Mouse (Mus musculus) embryonic facial prominence, embryonic 13.5 days (tissue): Measurements from ENCODE around the gene Grk2. TPM values are rescaled to one million over a fixed set of nuclear protein-coding genes. Genes with fewer than 3 reads are reported as not detected.
"Not testable (repeated sequence)": the region's sequence is repeated elsewhere in the genome, so short reads cannot be mapped to it uniquely, and the experiment has no call there.

Experiments
- ATAC-seq: fragments of 200-750 bp; cut with Nextera tagmentation; 2 replicates; pipeline ENCODE4 v1.8.0; 2017; ENCODE audit warnings: low read depth; ENCODE audit not compliant: insufficient number of reproducible peaks, insufficient read depth, low FRiP score, low TSS enrichment
- H3K27ac ChIP-seq: fragments of 300-500 bp; sonication (generic); 2 replicates; pipeline ENCODE4 v1.5.1; 2015; ENCODE audit warnings: moderate library complexity, mild to moderate bottlenecking, inconsistent platforms
- H3K27me3 ChIP-seq: fragments of 300-500 bp; sonication (generic); 2 replicates; pipeline ENCODE4 v1.6.1; 2015; ENCODE audit warnings: mild to moderate bottlenecking, inconsistent platforms
- H3K36me3 ChIP-seq: fragments of 300-500 bp; sonication (generic); 2 replicates; pipeline ENCODE4 v1.6.1; 2015; ENCODE audit warnings: mild to moderate bottlenecking, inconsistent platforms
- H3K4me1 ChIP-seq: fragments of 300-500 bp; sonication (generic); 2 replicates; pipeline ENCODE4 v1.6.1; 2015; ENCODE audit warnings: inconsistent platforms
- H3K4me2 ChIP-seq: fragments of 300-500 bp; sonication (generic); 2 replicates; pipeline ENCODE4 v1.6.1; 2015; ENCODE audit warnings: moderate library complexity, mild to moderate bottlenecking, inconsistent platforms
- H3K4me3 ChIP-seq: fragments of 300-500 bp; sonication (generic); 2 replicates; pipeline ENCODE4 v1.5.1; 2015; ENCODE audit warnings: mild to moderate bottlenecking, inconsistent platforms
- H3K9ac ChIP-seq: fragments of 300-500 bp; sonication (generic); 2 replicates; pipeline ENCODE4 v1.6.1; 2015; ENCODE audit warnings: mild to moderate bottlenecking, inconsistent platforms
- H3K9me3 ChIP-seq: fragments of 300-500 bp; sonication (generic); 2 replicates; pipeline ENCODE4 v1.6.1; 2016; ENCODE audit warnings: inconsistent platforms
- WGBS: fragments of 180-500 bp; shearing (Covaris S2); methylation state at CpG from one replicate; pipeline ENCODE4 v1.1.7; 2015; ENCODE audit warnings: mixed read lengths; 5-methylcytosine and 5-hydroxymethylcytosine counted together
- polyA plus RNA-seq: library from polyadenylated mRNA; unstranded; fragments of >200 nt; fragmentation: Nextera tagmentation; extraction: Ambion mirVana; gene quantifications from 2 replicates; pipeline ENCODE4 v1.2.1, GENCODE M21; 2015

Grk2 gene
- polyA plus RNA-seq, 1 experiment from 2014 or later: 19.6 TPM

DNA sequence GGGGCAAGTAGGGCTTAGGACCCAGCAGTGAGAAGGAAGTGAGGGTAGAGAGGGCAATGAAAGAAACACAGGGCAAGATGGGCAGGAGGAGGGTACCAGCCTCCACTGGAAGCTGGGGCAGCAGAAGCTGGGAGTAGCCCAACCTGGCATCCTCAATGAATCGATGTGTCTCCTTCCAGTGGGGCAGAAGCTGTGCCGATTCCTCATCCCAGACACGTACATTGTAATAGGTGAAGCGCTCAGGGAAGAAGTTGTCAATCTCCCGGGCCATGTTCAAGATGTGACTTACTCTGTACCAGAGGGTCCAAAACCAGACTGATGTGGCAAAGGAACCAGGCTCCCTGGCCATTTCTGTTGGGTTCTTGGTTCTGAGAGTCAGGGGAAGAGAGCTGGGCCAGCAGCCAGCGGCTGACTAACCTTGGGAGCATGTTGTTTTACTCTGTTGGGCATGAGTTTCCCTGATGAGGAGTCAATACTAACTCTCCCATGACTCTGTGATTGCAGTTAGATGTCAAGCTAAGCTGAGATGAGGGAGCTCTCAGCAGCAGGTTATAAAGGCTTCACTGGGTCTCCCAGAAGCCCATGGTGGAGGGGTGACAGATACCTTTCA is 41.7 kb downstream of the Grk2 start:
- WGBS: 92% methylated on average over 6 of the region's 6 CpGs
- Histone ChIP-seq H3K36me3 (peaks cover 12% of the 10 kb centered on the region; the same call in 1 of the 2 replicates), H3K27me3 (peaks cover 17% of the 10 kb centered on the region; the same call in 1 of the 2 replicates), H3K9me3 (no peaks in the 10 kb centered on the region), H3K4me3 (no peak overlapping the region), H3K4me1 (peaks cover 15% of the 10 kb centered on the region), H3K4me2 (no peak overlapping the region), H3K27ac (no peak overlapping the region), H3K9ac (no peak overlapping the region)
- ATAC-seq: no peak

- Histone ChIP-seq H3K27ac (no peak overlapping the region), H3K9ac (0 out of 2 replicates have a peak overlapping the region, but pooled peaks have one; percentile 6), H3K4me1 (peaks cover 9% of the 10 kb centered on the region), H3K4me2 (no peak overlapping the region), H3K27me3 (peaks cover 11% of the 10 kb centered on the region; the same call in 1 of the 2 replicates), H3K9me3 (no peaks in the 10 kb centered on the region), H3K4me3 (no peak overlapping the region), H3K36me3 (peaks cover 12% of the 10 kb centered on the region; the same call in 1 of the 2 replicates)
- ATAC-seq: no peak
- WGBS: 69% methylated on average over 14 of the region's 14 CpGs
Measured at GRCm38 (mm10) chr19:4263702-4264101, 42.3 kb downstream of the Grk2 start.

- Histone ChIP-seq H3K9ac (0 out of 2 replicates have a peak overlapping the region, but pooled peaks have one; percentile 2), H3K27ac (no peak overlapping the region), H3K4me2 (no peak overlapping the region), H3K4me1 (peaks cover 7% of the 10 kb centered on the region), H3K36me3 (peaks cover 12% of the 10 kb centered on the region; the same call in 1 of the 2 replicates), H3K27me3 (peaks cover 2% of the 10 kb centered on the region; the same call in 1 of the 2 replicates), H3K9me3 (no peaks in the 10 kb centered on the region), H3K4me3 (no peak overlapping the region)
- WGBS: 73% methylated on average over 6 of the region's 6 CpGs
- no peak for ATAC-seq
Measured at GRCm38 (mm10) chr19:4262756-4263155, 43.3 kb downstream of the Grk2 start.

DNA sequence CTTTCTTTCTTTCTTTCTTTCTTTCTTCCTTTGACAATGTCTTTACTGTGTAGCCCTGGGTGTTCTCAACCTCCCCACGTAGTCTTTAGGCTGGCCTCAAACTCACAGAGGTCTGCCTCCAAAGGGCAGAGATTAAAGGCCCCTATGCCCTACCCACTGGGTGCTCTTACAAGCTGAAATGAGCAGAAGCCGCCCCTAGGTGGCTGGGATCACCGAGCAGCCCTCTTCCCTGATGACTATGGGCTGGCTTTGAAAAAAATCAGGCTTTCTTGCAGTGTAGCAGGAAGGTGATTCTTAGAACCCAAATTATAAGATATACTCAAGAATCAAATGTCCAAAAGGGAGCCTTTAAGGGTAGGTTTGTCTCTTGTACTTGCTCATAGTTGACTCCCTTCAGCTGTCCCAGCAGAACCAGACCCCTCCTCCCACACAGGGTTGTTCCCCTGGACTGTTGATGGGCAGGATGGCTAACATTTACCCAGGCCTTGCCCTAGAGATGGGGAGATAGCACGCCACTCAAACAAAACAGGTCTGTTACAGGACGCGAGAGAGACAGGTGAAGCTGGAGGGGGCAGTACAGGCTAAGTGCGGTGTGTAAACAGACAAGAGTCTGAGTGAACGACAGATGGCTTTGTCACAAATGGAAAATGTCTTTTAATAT is 44.9 kb downstream of the Grk2 start:
- no peak overlapping the region for H3K4me2 ChIP-seq
- no peak for ATAC-seq
- H3K9me3 ChIP-seq: no peaks in the 10 kb centered on the region
- WGBS: 52% methylated on average over 8 of the region's 8 CpGs
- H3K36me3 ChIP-seq: peaks cover 12% of the 10 kb centered on the region; the same call in 1 of the 2 replicates
- peaks cover 15% of the 10 kb centered on the region for H3K4me1 ChIP-seq
- H3K4me3 ChIP-seq: no peak overlapping the region
- no peaks in the 10 kb centered on the region for H3K27me3 ChIP-seq
- no peak overlapping the region for H3K9ac ChIP-seq
- no peak overlapping the region for H3K27ac ChIP-seq

- Histone ChIP-seq H3K4me2 (peak overlapping the region; percentile 89), H3K27me3 (no peaks in the 10 kb centered on the region), H3K27ac (no peak overlapping the region), H3K9me3 (no peaks in the 10 kb centered on the region), H3K36me3 (no peaks in the 10 kb centered on the region; the same call in 1 of the 2 replicates), H3K4me3 (peak overlapping the region; percentile 67), H3K4me1 (peaks cover 15% of the 10 kb centered on the region), H3K9ac (peak overlapping the region; percentile 77)
- peak; percentile 8; the same call in 1 of the 2 replicates for ATAC-seq
- WGBS: 19% methylated on average over 12 of the region's 12 CpGs
Measured at GRCm38 (mm10) chr19:4257897-4258252, 48.1 kb downstream of the Grk2 start.

DNA sequence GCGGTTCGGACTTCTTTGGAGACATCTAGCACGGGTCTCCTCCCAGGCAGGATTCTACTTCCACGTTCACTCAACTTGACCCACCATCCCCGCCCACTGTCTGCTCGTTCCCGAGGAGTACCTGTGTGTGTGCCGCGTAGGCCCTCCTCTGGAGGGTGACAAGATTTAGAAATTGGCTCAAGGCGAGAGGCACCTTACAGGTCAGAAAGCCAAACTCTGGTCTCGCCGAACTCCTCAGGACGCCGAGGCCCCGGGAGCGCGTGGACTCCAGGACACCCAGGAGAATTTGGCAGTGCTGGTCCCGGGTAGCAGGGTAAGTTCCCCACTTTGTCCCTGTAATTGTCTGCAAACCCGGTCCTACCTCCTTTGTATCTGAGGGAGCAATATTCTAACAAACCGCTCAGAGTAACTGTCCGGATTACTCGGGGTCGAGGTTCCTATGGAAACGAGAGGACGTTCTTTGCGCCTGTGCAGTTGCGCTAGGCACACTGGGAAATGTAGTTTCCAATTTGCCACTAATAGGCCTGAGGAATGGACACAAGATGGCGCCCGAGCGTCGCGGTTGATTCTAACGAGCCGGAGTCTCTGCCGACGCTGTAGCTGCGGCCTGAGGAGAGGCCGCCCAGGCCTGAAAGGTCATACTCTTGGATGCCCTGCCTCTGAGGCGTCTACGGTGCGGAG is 48.7 kb downstream of the Grk2 start:
- H3K27me3 ChIP-seq: no peaks in the 10 kb centered on the region
- no peak overlapping the region for H3K27ac ChIP-seq
- H3K9me3 ChIP-seq: no peaks in the 10 kb centered on the region
- H3K36me3 ChIP-seq: no peaks in the 10 kb centered on the region
- peak; percentile 80 for ATAC-seq
- peak overlapping the region; percentile 89 for H3K4me2 ChIP-seq
- peak overlapping the region; percentile 77 for H3K9ac ChIP-seq
- peaks cover 15% of the 10 kb centered on the region for H3K4me1 ChIP-seq
- peak overlapping the region; percentile 67 for H3K4me3 ChIP-seq
- under 1% methylated on average over 41 of the region's 41 CpGs for WGBS

GRCm38 (mm10) chr19:4255583-4256162 is 50.3 kb downstream of the Grk2 start:
- ATAC-seq: no peak
- no peak overlapping the region for H3K4me3 ChIP-seq
- 73% methylated on average over 11 of the region's 11 CpGs for WGBS

DNA sequence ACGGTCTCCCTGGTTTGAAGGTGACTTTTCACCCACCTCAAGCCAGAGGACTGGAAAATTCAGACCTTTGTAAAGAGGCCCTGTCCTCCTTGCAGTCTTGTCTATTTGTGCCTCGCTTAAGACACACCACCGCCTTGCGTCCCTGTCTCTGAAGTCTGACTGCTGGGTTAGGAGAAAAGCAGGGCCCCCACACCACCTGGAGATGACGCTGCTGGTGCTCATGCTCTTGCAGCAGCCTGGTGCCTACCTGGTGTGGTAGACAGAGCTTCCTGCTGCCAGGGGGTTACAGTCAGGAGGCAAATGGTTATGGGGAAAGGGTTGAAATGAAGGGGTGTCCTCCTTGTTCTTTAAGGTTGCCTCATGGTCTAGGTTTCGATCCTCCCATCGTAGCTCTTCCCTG is 51.8 kb downstream of the Grk2 start:
- Histone ChIP-seq H3K9ac (no peak overlapping the region), H3K9me3 (no peaks in the 10 kb centered on the region), H3K36me3 (no peaks in the 10 kb centered on the region), H3K27me3 (no peaks in the 10 kb centered on the region), H3K4me2 (no peak overlapping the region), H3K4me3 (no peak overlapping the region), H3K4me1 (peaks cover 13% of the 10 kb centered on the region), H3K27ac (no peak overlapping the region)
- WGBS: 87% methylated on average over 7 of the region's 7 CpGs
- no peak for ATAC-seq

More at GRCm38 (mm10) chr19:4255583-4256162, 50.3 kb downstream of the Grk2 start:
- Histone ChIP-seq H3K27me3 (no peaks in the 10 kb centered on the region), H3K9me3 (no peaks in the 10 kb centered on the region), H3K9ac (no peak overlapping the region), H3K36me3 (no peaks in the 10 kb centered on the region), H3K4me2 (no peak overlapping the region), H3K4me1 (peaks cover 15% of the 10 kb centered on the region), H3K27ac (no peak overlapping the region)

- not testable (repeated sequence) for H3K36me3 ChIP-seq, H3K4me1 ChIP-seq, H3K4me2 ChIP-seq, H3K27ac ChIP-seq, H3K27me3 ChIP-seq, H3K9ac ChIP-seq, ATAC-seq, H3K4me3 ChIP-seq, H3K9me3 ChIP-seq
- WGBS: 54% methylated on average over 1 of the region's 1 CpGs
Measured at GRCm38 (mm10) chr19:4248683-4249082, 57.3 kb downstream of the Grk2 start.

DNA sequence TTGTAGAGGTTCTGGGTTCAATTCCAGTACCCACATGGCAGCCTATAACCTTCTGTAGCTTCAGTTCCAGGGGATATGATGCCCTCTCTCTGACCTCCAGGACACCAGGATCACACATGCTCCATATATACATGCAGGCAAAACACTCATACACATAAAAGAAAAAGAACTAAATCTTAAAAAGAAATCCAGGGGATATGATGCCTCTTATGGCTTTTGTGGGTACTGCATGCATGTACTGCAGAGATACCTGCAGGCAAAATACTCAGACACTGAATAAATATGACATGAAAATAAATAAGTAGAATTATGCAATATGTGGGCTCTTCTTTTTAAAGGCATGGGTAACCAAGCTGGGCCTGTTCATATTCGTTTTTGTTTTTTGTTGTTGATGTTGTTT is 59.0 kb downstream of the Grk2 start:
- Histone ChIP-seq H3K27ac (no peak overlapping the region), H3K27me3 (no peaks in the 10 kb centered on the region), H3K4me3 (no peak overlapping the region), H3K4me1 (no peaks in the 10 kb centered on the region), H3K9me3 (no peaks in the 10 kb centered on the region), H3K4me2 (no peak overlapping the region), H3K9ac (no peak overlapping the region), H3K36me3 (no peaks in the 10 kb centered on the region)
- ATAC-seq: no peak
- 48% methylated on average over 1 of the region's 1 CpGs for WGBS

DNA sequence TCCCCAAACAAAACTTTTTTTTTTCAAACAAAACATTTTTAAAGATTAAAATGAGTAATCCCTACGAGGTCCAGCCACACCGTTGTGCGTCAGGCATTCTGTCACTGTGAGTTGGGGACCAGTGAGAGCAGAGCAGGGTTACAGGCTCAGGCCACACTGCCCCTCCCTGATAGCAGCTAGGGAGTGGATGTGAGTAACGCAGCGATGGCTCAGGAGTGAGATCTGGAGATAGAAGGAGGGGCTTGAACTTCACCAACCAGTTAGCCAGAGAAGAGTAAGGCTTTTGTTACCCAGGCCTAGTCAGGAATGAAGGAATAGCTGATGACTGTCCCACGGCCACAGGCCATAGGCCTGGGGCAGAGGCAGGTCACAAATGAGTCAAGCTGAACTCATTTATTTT is 61.2 kb downstream of the Grk2 start:
- Histone ChIP-seq H3K4me3 (no peak overlapping the region), H3K4me1 (no peaks in the 10 kb centered on the region), H3K9ac (no peak overlapping the region), H3K4me2 (no peak overlapping the region), H3K27ac (no peak overlapping the region), H3K9me3 (no peaks in the 10 kb centered on the region), H3K27me3 (no peaks in the 10 kb centered on the region), H3K36me3 (no peaks in the 10 kb centered on the region)
- no peak for ATAC-seq
- WGBS: 83% methylated on average over 6 of the region's 6 CpGs
